Mouse (Mus musculus): Measurements from ENCODE around the gene Znhit6.

- TF ChIP-seq POLR2A (IDR thresholded peaks at IDR 0.05; ENCODE audit: control insufficient read depth, extremely low read depth, insufficient read depth, low read length, poor library complexity) (peak; percentile 37; the same call in 1 of the 2 replicates), CTCF (IDR thresholded peaks at IDR 0.05; ENCODE audit: borderline replicate concordance, control insufficient read depth, extremely low read depth, insufficient read depth, low read length, poor library complexity) (peak; percentile 62; the same call in 1 of the 2 replicates)
Observed at GRCm38 (mm10) chr3:145575743-145576481, at the start of gene Znhit6.
